Mouse (Mus musculus) central nervous system, embryonic 11.5 days (tissue): Measurements from ENCODE around the gene Olfr1224-ps1. TPM values are rescaled to one million over a fixed set of nuclear protein-coding genes. Genes with fewer than 3 reads are reported as not detected.

Source experiments
- polyA plus RNA-seq: library from polyadenylated mRNA; depleted of rRNA; stranded (reverse); fragments of >200 nt; gene quantifications from 2 replicates; pipeline ENCODE4 v1.2.3, GENCODE M21; 2012; rRNA removed

Gene Olfr1224-ps1
- not detected in 2 replicates for polyA plus RNA-seq

DNA sequence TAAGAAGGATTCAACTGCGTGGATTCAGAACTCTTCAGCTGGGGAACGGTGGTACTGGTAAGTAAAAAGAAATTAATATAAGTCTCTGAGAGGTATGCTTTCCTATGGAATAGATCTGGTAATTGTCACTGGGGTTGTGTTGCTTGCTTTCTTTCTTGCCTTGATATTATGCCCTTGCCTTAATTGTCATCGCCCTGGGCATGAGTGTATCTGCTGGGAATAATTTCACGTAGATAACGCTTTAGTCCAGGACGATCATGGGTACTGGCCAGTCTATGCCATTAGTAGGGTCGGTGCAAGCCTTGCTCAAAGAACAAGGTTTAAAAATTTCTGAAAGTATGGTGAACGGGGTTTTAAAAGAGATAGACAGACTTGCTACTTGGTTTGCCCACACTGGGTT, at the start of gene Olfr1224-ps1:
TSS of gene Olfr1224-ps1 (minus strand) at position 101 of the 400 bp plus-strand sequence.

GRCm38 (mm10) chr2:89199948-89200347, 36.1 kb upstream of the Olfr1224-ps1 start, which contains the start of gene Olfr1226:
Gene Olfr1226, minus strand, starts transcription at chr2:89200048.

DNA sequence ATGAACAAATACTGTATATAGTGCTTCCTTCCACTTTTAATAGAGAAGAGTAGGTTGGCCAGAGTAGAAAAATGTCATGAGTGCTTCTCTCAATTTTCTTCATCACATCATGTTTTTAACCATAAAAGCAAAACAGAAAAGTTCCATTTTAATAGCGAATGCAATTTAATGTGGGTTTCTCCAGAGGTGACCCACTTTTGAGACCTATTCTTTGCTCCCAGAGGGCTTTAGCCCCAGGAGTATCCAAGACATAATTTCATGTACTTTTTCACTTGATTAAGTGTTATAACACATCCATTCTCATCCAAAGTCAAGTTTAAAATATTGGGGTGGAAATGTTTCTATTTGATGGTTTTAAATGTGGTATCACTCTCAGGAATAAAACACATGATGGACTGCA, 10.7 kb upstream of the Olfr1224-ps1 start, which contains the start of gene Olfr1225:
TSS of gene Olfr1225 (minus strand) at position 101 of the 400 bp plus-strand sequence.

DNA sequence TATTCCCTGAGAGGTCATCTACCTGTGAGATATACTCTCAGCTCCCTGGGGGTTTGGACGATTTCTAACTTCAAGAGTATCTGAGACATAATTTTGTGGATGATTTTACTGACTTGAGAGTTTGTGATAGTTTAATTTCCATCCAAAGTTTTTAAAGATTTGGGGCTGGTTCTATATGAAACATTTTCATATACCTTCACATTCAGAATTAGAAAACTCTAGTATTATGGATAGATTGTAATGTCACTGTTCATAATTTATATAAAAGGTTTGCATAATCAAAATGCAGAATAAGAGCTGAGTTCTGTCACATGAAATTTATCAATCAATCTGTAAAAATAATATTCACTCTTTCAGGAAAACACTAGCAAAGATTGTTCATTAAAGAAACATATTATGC, 12.4 kb downstream of the Olfr1224-ps1 start, which contains the start of gene Olfr1223:
TSS of gene Olfr1223 (minus strand) at position 101 of the 400 bp plus-strand sequence.

DNA sequence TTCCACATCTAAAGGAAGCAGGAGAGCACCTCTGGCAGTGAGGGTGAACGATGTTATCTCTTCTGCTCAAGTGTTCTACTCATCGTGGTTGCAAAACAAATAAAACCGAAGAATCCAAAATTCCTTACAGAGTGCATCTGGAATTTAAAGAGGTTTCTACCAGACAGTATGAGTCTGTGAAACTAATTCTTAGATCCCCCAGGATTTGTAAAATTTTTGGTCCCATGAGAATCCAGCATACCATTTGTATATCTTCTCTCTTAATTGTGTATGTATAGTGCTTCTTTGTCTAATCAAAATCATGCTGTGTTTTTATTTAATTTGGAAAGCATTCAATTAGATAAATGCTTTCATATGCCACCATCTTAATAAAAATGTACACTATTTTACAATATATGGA, 30.9 kb downstream of the Olfr1224-ps1 start, which contains the start of gene Olfr1222:
TSS of gene Olfr1222 (minus strand) at position 101 of the 400 bp plus-strand sequence.

GRCm38 (mm10) chr2:89117183-89117582, 46.7 kb downstream of the Olfr1224-ps1 start, which contains the start of gene Olfr1221:
Gene Olfr1221, minus strand, starts transcription at chr2:89117283.

GRCm38 (mm10) chr2:89106735-89107134, 57.2 kb downstream of the Olfr1224-ps1 start, which contains the start of gene Olfr1220:
Gene Olfr1220, minus strand, starts transcription at chr2:89106835.

Other genes with a start within 250 kb of the Olfr1224-ps1 start
- not detected in 2 replicates for gene Olfr1209, start 248.9 kb downstream of the Olfr1224-ps1 start, polyA plus RNA-seq
- not detected in 2 replicates for gene Olfr1211, start 226.0 kb downstream of the Olfr1224-ps1 start, polyA plus RNA-seq
- gene Olfr1212, start 210.1 kb downstream of the Olfr1224-ps1 start, polyA plus RNA-seq = not detected in 2 replicates
- not detected in 2 replicates for gene Gm13762, start 183.8 kb downstream of the Olfr1224-ps1 start, polyA plus RNA-seq
- gene Olfr1214, start 171.4 kb downstream of the Olfr1224-ps1 start, polyA plus RNA-seq = not detected in 2 replicates
- gene Olfr1215, start 157.1 kb downstream of the Olfr1224-ps1 start, polyA plus RNA-seq = not detected in 2 replicates
- not detected in 2 replicates for gene Olfr1216, start 145.8 kb downstream of the Olfr1224-ps1 start, polyA plus RNA-seq
- gene Olfr1217, start 132.0 kb downstream of the Olfr1224-ps1 start, polyA plus RNA-seq = not detected in 2 replicates
- gene Olfr1218, start 102.9 kb downstream of the Olfr1224-ps1 start, polyA plus RNA-seq = not detected in 2 replicates
- gene Olfr1219, start 80.6 kb downstream of the Olfr1224-ps1 start, polyA plus RNA-seq = not detected in 2 replicates
- not detected in 2 replicates for gene Olfr1220, start 57.3 kb downstream of the Olfr1224-ps1 start, polyA plus RNA-seq
- gene Olfr1221, start 46.8 kb downstream of the Olfr1224-ps1 start, polyA plus RNA-seq = not detected in 2 replicates
- not detected in 2 replicates for gene Olfr1222, start 31.0 kb downstream of the Olfr1224-ps1 start, polyA plus RNA-seq
- gene Olfr1223, start 12.5 kb downstream of the Olfr1224-ps1 start, polyA plus RNA-seq = not detected in 2 replicates
- not detected in 2 replicates for gene Olfr1225, start 10.6 kb upstream of the Olfr1224-ps1 start, polyA plus RNA-seq
- not detected in 2 replicates for gene Olfr1226, start 36.0 kb upstream of the Olfr1224-ps1 start, polyA plus RNA-seq
- gene Olfr1228, start 90.0 kb upstream of the Olfr1224-ps1 start, polyA plus RNA-seq = not detected in 2 replicates
- not detected in 2 replicates for gene Olfr1229, start 123.9 kb upstream of the Olfr1224-ps1 start, polyA plus RNA-seq
- not detected in 2 replicates for gene Olfr1230, start 133.2 kb upstream of the Olfr1224-ps1 start, polyA plus RNA-seq
- gene Olfr1231, start 143.0 kb upstream of the Olfr1224-ps1 start, polyA plus RNA-seq = not detected in 2 replicates
- gene Olfr1232, start 165.6 kb upstream of the Olfr1224-ps1 start, polyA plus RNA-seq = not detected in 2 replicates
- not detected in 2 replicates for gene Olfr1233, start 178.3 kb upstream of the Olfr1224-ps1 start, polyA plus RNA-seq
- gene Olfr1234, start 200.8 kb upstream of the Olfr1224-ps1 start, polyA plus RNA-seq = not detected in 2 replicates
- gene Olfr1238, start 245.6 kb upstream of the Olfr1224-ps1 start, polyA plus RNA-seq = not detected in 2 replicates